Mouse (Mus musculus) stomach, postnatal 0 days (tissue): ENCODE results near the gene Slain2. TPM values are rescaled to one million over a fixed set of nuclear protein-coding genes. Genes with fewer than 3 reads are reported as not detected.
"Not testable (repeated sequence)": the region's sequence is repeated elsewhere in the genome, so short reads cannot be mapped to it uniquely, and the experiment has no call there.

Source experiments
- ATAC-seq: fragments of 200-750 bp; cut with Nextera tagmentation; 2 replicates; pipeline ENCODE4 v1.8.0; 2017; ENCODE audit not compliant: low FRiP score, low TSS enrichment
- DNase-seq: peaks from one replicate; pipeline ENCODE4 v3.0.0-alpha.2; 2016; ENCODE audit warnings: low spot score
- H3K27ac ChIP-seq: fragments of 300-500 bp; sonication (generic); replicated peaks from 2 replicates; pipeline ENCODE4 v1.5.1; 2014; ENCODE audit warnings: mild to moderate bottlenecking, control low read depth
- H3K27me3 ChIP-seq: fragments of 300-500 bp; sonication (generic); 2 replicates; pipeline ENCODE4 v1.6.1; 2014; ENCODE audit warnings: low read length; ENCODE audit not compliant: control insufficient read depth, insufficient read depth
- H3K36me3 ChIP-seq: fragments of 300-500 bp; sonication (generic); 2 replicates; pipeline ENCODE4 v1.6.1; 2014; ENCODE audit warnings: low read length, mixed read lengths; ENCODE audit not compliant: control insufficient read depth, insufficient read depth
- H3K4me1 ChIP-seq: fragments of 300-500 bp; sonication (generic); replicated peaks from 2 replicates; pipeline ENCODE4 v1.6.1; 2014; ENCODE audit warnings: antibody characterized with exemption; ENCODE audit not compliant: control insufficient read depth, insufficient read depth
- H3K4me2 ChIP-seq: fragments of 300-500 bp; sonication (generic); replicated peaks from 2 replicates; pipeline ENCODE4 v1.6.1; 2014; ENCODE audit warnings: low read depth, mild to moderate bottlenecking, control low read depth, moderate library complexity
- H3K4me3 ChIP-seq: fragments of 300-500 bp; sonication (generic); 2 replicates; pipeline ENCODE4 v1.5.1; 2014; ENCODE audit warnings: low read depth, low read length, control low read depth
- H3K9ac ChIP-seq: fragments of 300-500 bp; sonication (generic); 2 replicates; pipeline ENCODE4 v1.6.1; 2014; ENCODE audit warnings: mild to moderate bottlenecking, low read length, control low read depth, mixed read lengths
- H3K9me3 ChIP-seq: fragments of 300-500 bp; sonication (generic); 2 replicates; pipeline ENCODE4 v1.6.1; 2016; ENCODE audit warnings: low read length; ENCODE audit not compliant: control insufficient read depth
- CTCF ChIP-seq: IDR thresholded peaks from 2 replicates; pipeline ENCODE4 v1.5.1; 2016; ENCODE audit warnings: antibody characterized with exemption, low read depth, mild to moderate bottlenecking, moderate library complexity
- EP300 ChIP-seq: optimal IDR thresholded peaks from 2 replicates; pipeline ENCODE3; 2016; ENCODE audit warnings: antibody characterized with exemption
- WGBS: fragments of 180-500 bp; shearing (Covaris S2); extraction: QIAGEN DNeasy Blood & Tissue Kit; methylation state at CpG from one replicate; pipeline ENCODE4 v1.1.7; 2014; 5-methylcytosine and 5-hydroxymethylcytosine counted together
- polyA plus RNA-seq: library from polyadenylated mRNA; unstranded; fragments of >200 nt; fragmentation: Nextera tagmentation; extraction: Ambion mirVana; gene quantifications from 2 replicates; pipeline ENCODE4 v1.2.1, GENCODE M21; 2015

The Slain2 gene
- polyA plus RNA-seq, 1 experiment from 2014 or later: 10.0 TPM

GRCm38 (mm10) chr5:72927074-72927473 lies 13.0 kb downstream of the Slain2 start:
- H3K9me3 ChIP-seq: no peaks in the 10 kb centered on the region
- no peaks in the 10 kb centered on the region for H3K36me3 ChIP-seq
- H3K9ac ChIP-seq: no peak overlapping the region
- no peak for ATAC-seq
- no peak overlapping the region for H3K4me3 ChIP-seq
- no peak for DNase-seq
- no peak overlapping the region for H3K27ac ChIP-seq
- no peak overlapping the region for H3K4me2 ChIP-seq
- no peaks in the 10 kb centered on the region for H3K4me1 ChIP-seq
- no peaks in the 10 kb centered on the region for H3K27me3 ChIP-seq
- no peak for TF ChIP-seq EP300
- TF ChIP-seq CTCF: no peak

- no peaks in the 10 kb centered on the region for H3K4me1 ChIP-seq
- H3K9ac ChIP-seq: no peak overlapping the region
- no peak overlapping the region for H3K4me2 ChIP-seq
- 85% methylated on average over 17 of the region's 17 CpGs for WGBS
- TF ChIP-seq EP300 (no peak), CTCF (no peak)
- no peak for ATAC-seq
- H3K4me3 ChIP-seq: no peak overlapping the region
- DNase-seq: no peak
- no peaks in the 10 kb centered on the region for H3K36me3 ChIP-seq
- no peak overlapping the region for H3K27ac ChIP-seq
- H3K27me3 ChIP-seq: no peaks in the 10 kb centered on the region
- no peaks in the 10 kb centered on the region for H3K9me3 ChIP-seq
These were observed 19.0 kb downstream of the Slain2 start for GRCm38 (mm10) chr5:72933026-72933675.

- H3K27ac ChIP-seq, H3K4me3 ChIP-seq, H3K4me1 ChIP-seq, ATAC-seq, H3K36me3 ChIP-seq, H3K4me2 ChIP-seq, H3K9ac ChIP-seq, H3K9me3 ChIP-seq, H3K27me3 ChIP-seq, DNase-seq: not testable (repeated sequence)
- 93% methylated on average over 3 of the region's 3 CpGs for WGBS
These were observed 24.3 kb downstream of the Slain2 start for GRCm38 (mm10) chr5:72938421-72938820.

GRCm38 (mm10) chr5:72939311-72939710 lies 25.2 kb downstream of the Slain2 start:
- WGBS: 89% methylated on average over 2 of the region's 2 CpGs

GRCm38 (mm10) chr5:72940906-72941432 lies 26.9 kb downstream of the Slain2 start:
- no peaks in the 10 kb centered on the region for H3K9me3 ChIP-seq
- no peak overlapping the region for H3K4me3 ChIP-seq
- no peak for DNase-seq
- no peaks in the 10 kb centered on the region for H3K27me3 ChIP-seq
- no peak overlapping the region for H3K27ac ChIP-seq
- no peak overlapping the region for H3K4me2 ChIP-seq
- no peak for ATAC-seq
- no peak overlapping the region for H3K9ac ChIP-seq
- no peaks in the 10 kb centered on the region for H3K4me1 ChIP-seq
- H3K36me3 ChIP-seq: no peaks in the 10 kb centered on the region
- WGBS: 79% methylated on average over 5 of the region's 5 CpGs
- TF ChIP-seq EP300 (no peak), CTCF (no peak)

More at GRCm38 (mm10) chr5:72939311-72939710, 25.2 kb downstream of the Slain2 start:
- Histone ChIP-seq H3K9ac (no peak overlapping the region), H3K27ac (no peak overlapping the region), H3K4me2 (no peak overlapping the region), H3K36me3 (no peaks in the 10 kb centered on the region), H3K27me3 (no peaks in the 10 kb centered on the region), H3K9me3 (no peaks in the 10 kb centered on the region), H3K4me3 (no peak overlapping the region), H3K4me1 (no peaks in the 10 kb centered on the region)
- ATAC-seq (no peak), DNase-seq (no peak)
- TF ChIP-seq CTCF (no peak), EP300 (no peak)

- no peaks in the 10 kb centered on the region for H3K36me3 ChIP-seq
- DNase-seq (no peak), ATAC-seq (no peak)
- WGBS: 74% methylated on average over 1 of the region's 1 CpGs
- H3K9ac ChIP-seq: no peak overlapping the region
- no peaks in the 10 kb centered on the region for H3K4me1 ChIP-seq
- no peak overlapping the region for H3K4me2 ChIP-seq
- TF ChIP-seq CTCF (no peak), EP300 (no peak)
- H3K4me3 ChIP-seq: no peak overlapping the region
- no peak overlapping the region for H3K27ac ChIP-seq
- H3K27me3 ChIP-seq: no peaks in the 10 kb centered on the region
- no peaks in the 10 kb centered on the region for H3K9me3 ChIP-seq
These were observed 34.0 kb downstream of the Slain2 start for GRCm38 (mm10) chr5:72948136-72948535.
